Mouse (Mus musculus) heart, postnatal 0 days (tissue): Measurements from ENCODE around the gene Cmtm8. TPM values are rescaled to one million over a fixed set of nuclear protein-coding genes. Genes with fewer than 3 reads are reported as not detected.

Experiments
- ATAC-seq: fragments of 200-750 bp; cut with Nextera tagmentation; 2 replicates; pipeline ENCODE4 v1.8.0; 2017; ENCODE audit warnings: low read depth, moderate number of reproducible peaks, moderate library complexity; ENCODE audit not compliant: insufficient read depth
- DNase-seq: peaks from one replicate; pipeline ENCODE4 v3.0.0-alpha.2; 2016; ENCODE audit warnings: low spot score
- H3K27ac ChIP-seq: fragments of 300-500 bp; sonication (generic); 2 replicates; pipeline ENCODE4 v1.5.1; 2014; ENCODE audit warnings: low read depth, mild to moderate bottlenecking
- H3K27me3 ChIP-seq: fragments of 300-500 bp; sonication (generic); 2 replicates; pipeline ENCODE4 v1.6.1; 2014; ENCODE audit warnings: low read length, mixed read lengths; ENCODE audit not compliant: control insufficient read depth, insufficient read depth
- H3K36me3 ChIP-seq: fragments of 300-500 bp; sonication (generic); replicated peaks from 2 replicates; pipeline ENCODE4 v1.6.1; 2014; ENCODE audit warnings: low read length, mixed read lengths; ENCODE audit not compliant: control insufficient read depth, insufficient read depth
- H3K4me1 ChIP-seq: fragments of 300-500 bp; sonication (generic); 2 replicates; pipeline ENCODE4 v1.6.1; 2014; ENCODE audit warnings: antibody characterized with exemption; ENCODE audit not compliant: control insufficient read depth, insufficient read depth
- H3K4me2 ChIP-seq: fragments of 300-500 bp; sonication (generic); 2 replicates; pipeline ENCODE4 v1.6.1; 2014; ENCODE audit warnings: low read depth, mild to moderate bottlenecking, low read length, moderate library complexity
- H3K4me3 ChIP-seq: fragments of 300-500 bp; sonication (generic); 2 replicates; pipeline ENCODE4 v1.5.1; 2014; ENCODE audit warnings: low read depth, low read length
- H3K9ac ChIP-seq: fragments of 300-500 bp; sonication (generic); replicated peaks from 2 replicates; pipeline ENCODE4 v1.6.1; 2014; ENCODE audit warnings: low read depth, low read length, mixed read lengths
- H3K9me3 ChIP-seq: fragments of 300-500 bp; sonication (generic); replicated peaks from 2 replicates; pipeline ENCODE4 v1.6.1; 2016; ENCODE audit warnings: low read length; ENCODE audit not compliant: control insufficient read depth
- CTCF ChIP-seq: IDR thresholded peaks from 2 replicates; pipeline ENCODE4 v1.5.1; 2016; ENCODE audit warnings: antibody characterized with exemption, control low read depth, low read depth
- EP300 ChIP-seq: IDR thresholded peaks from 2 replicates; pipeline ENCODE4 v1.6.1; 2016; ENCODE audit warnings: antibody characterized with exemption, low read depth
- WGBS: fragments of 180-500 bp; shearing (Covaris S2); extraction: QIAGEN DNeasy Blood & Tissue Kit; methylation state at CpG from one replicate; pipeline ENCODE4 v1.1.7; 2014; 5-methylcytosine and 5-hydroxymethylcytosine counted together
- polyA plus RNA-seq: library from polyadenylated mRNA; unstranded; fragments of >200 nt; fragmentation: Nextera tagmentation; extraction: Ambion mirVana; gene quantifications from 2 replicates; pipeline ENCODE4 v1.2.1, GENCODE M21; 2015
- total RNA-seq: library from RNA; depleted of rRNA; stranded (reverse); fragments of >200 nt; gene quantifications from 2 replicates; pipeline ENCODE4 v1.2.3, GENCODE M21; 2014; ENCODE audit warnings: low replicate concordance

Gene Cmtm8
- total and polyA plus RNA-seq, 2 experiments from 2014 or later = 14.4 to 14.8 TPM

GRCm38 (mm10) chr9:114760353-114760752 is 83.6 kb downstream of the Cmtm8 start:
- no peak overlapping the region for H3K4me3 ChIP-seq
- WGBS = 79% methylated on average over 5 of the region's 5 CpGs
- DNase-seq (no peak), ATAC-seq (no peak)
- TF ChIP-seq EP300 (no peak), CTCF (no peak)
- no peaks in the 10 kb centered on the region for H3K9me3 ChIP-seq
- H3K4me1 ChIP-seq = no peaks in the 10 kb centered on the region
- H3K9ac ChIP-seq = no peak overlapping the region
- H3K4me2 ChIP-seq = no peak overlapping the region
- peaks cover 69% of the 10 kb centered on the region for H3K36me3 ChIP-seq
- H3K27ac ChIP-seq = no peak overlapping the region
- no peaks in the 10 kb centered on the region for H3K27me3 ChIP-seq

DNA sequence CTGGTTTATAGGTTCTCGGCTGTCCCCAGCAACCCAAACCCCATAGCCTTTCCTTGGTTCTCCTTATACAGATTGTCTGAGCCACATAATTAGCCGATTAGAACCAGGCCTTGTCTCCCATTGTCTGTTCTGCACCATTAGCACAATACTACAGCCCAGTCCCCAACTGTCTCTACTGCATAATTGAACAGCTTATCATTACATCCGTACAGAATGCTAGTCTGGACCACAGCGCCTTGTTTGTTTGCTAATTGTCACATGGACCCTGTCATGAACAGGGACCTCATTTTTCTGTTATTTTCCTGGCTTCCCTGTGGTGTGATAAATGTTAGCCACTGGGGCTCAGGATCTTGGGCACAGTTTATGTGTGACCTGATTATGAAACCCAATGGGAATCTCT is 84.1 kb downstream of the Cmtm8 start:
- Histone ChIP-seq H3K27ac (no peak overlapping the region), H3K27me3 (no peaks in the 10 kb centered on the region), H3K36me3 (peaks cover 73% of the 10 kb centered on the region), H3K4me3 (no peak overlapping the region), H3K4me1 (no peaks in the 10 kb centered on the region), H3K4me2 (no peak overlapping the region), H3K9ac (no peak overlapping the region), H3K9me3 (no peaks in the 10 kb centered on the region)
- ATAC-seq = no peak
- 89% methylated on average over 4 of the region's 4 CpGs for WGBS
- no peak for DNase-seq
- no peak for TF ChIP-seq CTCF

DNA sequence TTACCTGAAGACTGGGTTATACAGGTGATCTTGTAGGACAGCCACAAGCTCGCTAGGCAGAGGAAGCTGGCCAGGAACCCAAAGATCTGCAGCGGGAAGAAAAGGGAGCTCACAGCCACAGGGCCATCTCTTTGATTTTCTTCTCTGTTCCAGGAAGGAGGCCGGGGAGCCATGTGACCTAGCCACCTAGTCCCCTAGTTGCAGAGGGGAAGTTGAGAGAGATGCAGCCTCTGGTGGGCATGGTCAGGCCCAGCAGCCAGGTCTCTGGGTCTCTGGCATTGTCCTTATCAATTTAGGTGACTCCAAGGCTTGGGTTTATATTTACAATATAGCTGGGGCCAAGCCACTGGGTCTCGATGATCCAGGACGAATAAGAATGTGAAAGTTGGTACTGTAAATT is 85.2 kb downstream of the Cmtm8 start:
- TF ChIP-seq EP300 (no peak), CTCF (no peak)
- 82% methylated on average over 5 of the region's 5 CpGs for WGBS
- Histone ChIP-seq H3K27ac (no peak overlapping the region), H3K4me1 (no peaks in the 10 kb centered on the region), H3K4me2 (no peak overlapping the region), H3K27me3 (no peaks in the 10 kb centered on the region), H3K9ac (no peak overlapping the region), H3K36me3 (peaks cover 73% of the 10 kb centered on the region), H3K9me3 (no peaks in the 10 kb centered on the region), H3K4me3 (no peak overlapping the region)
- ATAC-seq = no peak
- DNase-seq = no peak

DNA sequence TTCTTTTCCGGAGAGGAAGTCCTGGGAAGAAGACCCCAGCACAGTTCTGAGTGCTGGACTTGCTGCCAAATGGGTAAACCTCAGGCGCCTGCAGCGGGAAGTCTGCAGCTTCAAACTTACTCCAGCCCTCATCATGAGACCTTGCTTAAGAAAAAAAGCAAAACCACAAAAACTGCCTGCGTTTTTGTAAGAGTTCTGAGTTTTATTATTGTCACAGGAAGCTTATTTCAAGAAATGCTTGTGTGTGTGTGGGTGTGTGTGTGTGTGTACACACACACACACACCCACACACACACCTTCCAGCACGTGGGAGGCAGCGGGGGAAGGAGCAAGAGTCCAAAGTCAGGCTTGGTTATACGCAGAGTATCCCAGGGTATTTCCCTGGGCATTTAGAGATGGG is 85.7 kb downstream of the Cmtm8 start:
- Histone ChIP-seq H3K27ac (0 out of 2 replicates have a peak overlapping the region, but pooled peaks have one; percentile 34), H3K4me3 (no peak overlapping the region), H3K9me3 (no peaks in the 10 kb centered on the region), H3K27me3 (no peaks in the 10 kb centered on the region), H3K4me2 (no peak overlapping the region), H3K36me3 (peaks cover 71% of the 10 kb centered on the region), H3K4me1 (no peaks in the 10 kb centered on the region), H3K9ac (no peak overlapping the region)
- TF ChIP-seq CTCF (no peak), EP300 (no peak)
- DNase-seq (no peak), ATAC-seq (no peak)
- 71% methylated on average over 7 of the region's 7 CpGs for WGBS

- Histone ChIP-seq H3K27ac (peak overlapping the region; percentile 54), H3K27me3 (no peaks in the 10 kb centered on the region), H3K36me3 (peaks cover 45% of the 10 kb centered on the region), H3K4me1 (no peaks in the 10 kb centered on the region), H3K9me3 (no peaks in the 10 kb centered on the region), H3K4me2 (peak overlapping the region; percentile 78), H3K9ac (peak overlapping the region; percentile 55), H3K4me3 (peak overlapping the region; percentile 60)
- no peak for TF ChIP-seq EP300
- TF ChIP-seq CTCF = peak; percentile 99
- ATAC-seq (peak; percentile 92), DNase-seq (peak; percentile 93)
- 6% methylated on average over 36 of the region's 36 CpGs for WGBS
These were observed 91.0 kb downstream of the Cmtm8 start for GRCm38 (mm10) chr9:114752863-114753484.

- no peak overlapping the region for H3K27ac ChIP-seq
- H3K36me3 ChIP-seq = peaks cover 50% of the 10 kb centered on the region
- H3K27me3 ChIP-seq = no peaks in the 10 kb centered on the region
- DNase-seq (no peak), ATAC-seq (no peak)
- H3K4me2 ChIP-seq = peak overlapping the region; percentile 78; the same call in 1 of the 2 replicates
- no peak overlapping the region for H3K9ac ChIP-seq
- no peaks in the 10 kb centered on the region for H3K9me3 ChIP-seq
- H3K4me3 ChIP-seq = no peak overlapping the region
- TF ChIP-seq CTCF (no peak), EP300 (no peak)
- H3K4me1 ChIP-seq = no peaks in the 10 kb centered on the region
- WGBS = 61% methylated on average over 9 of the region's 9 CpGs
These were observed 91.6 kb downstream of the Cmtm8 start for GRCm38 (mm10) chr9:114752311-114752710.
